Mouse (Mus musculus): Measurements from ENCODE around the gene Psme4. TPM values are rescaled to one million over a fixed set of nuclear protein-coding genes. Genes with fewer than 3 reads are reported as not detected.

The Psme4 gene
- total RNA-seq, 4 experiments from 2014 or later: 61.4 to 65.9 (median 63.5) TPM

Other genes with a start within 250 kb of the Psme4 start
- 10 to 100 TPM; 20.1 to 35.2 (median 23.2) TPM for gene Acyp2, start 122.1 kb upstream of the Psme4 start, total RNA-seq (2022)
- gene Gpr75, start 113.6 kb downstream of the Psme4 start, total RNA-seq (2022): 1 to 10 TPM; 1.5 to 3.3 (median 2.3) TPM
- 10 to 100 TPM; 16.8 to 20.2 (median 18.4) TPM for gene Asb3, start 113.7 kb downstream of the Psme4 start, total RNA-seq (2022)
- 10 to 100 TPM; 79.4 to 90.7 (median 82.3) TPM for gene Erlec1, start 182.6 kb downstream of the Psme4 start, total RNA-seq (2022)
- 10 to 100 TPM in 3 of 4 experiments, 1 to 10 TPM in 1; 8.8 to 13.6 (median 12.7) TPM for gene Chac2, start 214.6 kb downstream of the Psme4 start, total RNA-seq (2022)

Data from adrenal gland, adult 8-10 months (tissue).